Mouse (Mus musculus): ENCODE measurements at regions not wholly inside any gene's neighbourhood (a gene's known extent, or its start where the extent isn't known, plus 50 kb on each side); places are given as distances from the start of the nearest gene placed in this dataset.

DNA sequence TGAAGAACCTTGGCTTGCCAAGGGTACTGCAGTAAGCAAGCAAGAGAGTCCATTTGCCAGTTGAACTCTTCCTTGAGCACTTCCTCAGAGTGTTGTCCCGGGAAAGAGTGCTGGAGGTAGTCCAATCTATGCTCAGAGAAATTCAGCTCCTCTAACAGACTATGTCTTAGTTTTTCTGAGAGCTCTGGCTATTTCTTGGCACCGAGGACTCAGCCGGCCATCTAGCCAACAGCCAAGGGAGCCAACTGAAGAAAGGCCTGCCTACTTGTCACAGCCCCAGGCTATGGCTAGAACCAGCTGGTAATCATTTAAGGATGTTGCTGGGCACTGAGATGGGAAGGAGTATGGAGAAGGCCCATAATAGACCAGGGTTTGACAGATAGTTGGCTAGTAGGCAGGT lies 70.8 kb upstream of the Pja1 start:
- Histone ChIP-seq H3K4me1 (ENCODE audit: insufficient read depth) (peaks cover 3% of the 10 kb centered on the region; the same call in 1 of the 2 replicates), H3K4me2 (no peak overlapping the region), H3K4me3 (ENCODE audit: low read depth, low read length) (no peak overlapping the region), H3K9ac (no peak overlapping the region), H3K36me3 (ENCODE audit: insufficient read depth) (no peaks in the 10 kb centered on the region), H3K27me3 (ENCODE audit: insufficient read depth, low read length) (no peaks in the 10 kb centered on the region), H3K27ac (ENCODE audit: low read depth) (no peak overlapping the region), H3K9me3 (ENCODE audit: low read depth, low read length) (no peaks in the 10 kb centered on the region)
- no peak for DNase-seq
- TF ChIP-seq CTCF (IDR thresholded peaks at IDR 0.05; ENCODE audit: low read depth): no peak
- 71% methylated on average over 3 of the region's 3 CpGs for WGBS
- ATAC-seq (ENCODE audit: insufficient read depth): no peak

DNA sequence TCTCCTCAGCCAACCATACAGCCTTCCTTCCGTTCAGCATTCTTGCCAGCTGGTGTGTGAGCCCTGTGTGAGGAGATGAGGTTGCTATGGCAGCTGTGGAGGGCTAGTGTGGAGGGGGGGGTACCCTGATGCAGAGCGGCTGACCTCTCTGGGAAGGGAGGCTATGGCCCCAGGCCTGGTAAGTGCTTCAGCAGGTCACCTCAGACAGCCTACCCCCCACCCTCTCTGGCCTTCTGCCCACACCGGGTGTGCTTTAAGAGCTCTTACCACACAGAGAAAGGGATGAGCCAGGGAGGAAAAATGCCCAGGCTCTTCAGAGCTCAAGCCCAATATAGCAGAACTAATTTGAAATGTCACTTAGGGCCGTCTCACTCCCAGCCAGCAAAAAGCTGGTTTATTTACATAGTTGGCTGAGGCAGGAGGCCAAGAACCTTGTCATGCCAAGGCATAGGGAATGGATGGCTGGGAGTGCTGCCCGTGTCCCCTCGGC lies 69.1 kb upstream of the Pja1 start:
- Histone ChIP-seq H3K4me1 (ENCODE audit: insufficient read depth) (peaks cover 3% of the 10 kb centered on the region; the same call in 1 of the 2 replicates), H3K27me3 (ENCODE audit: insufficient read depth, low read length) (no peaks in the 10 kb centered on the region), H3K36me3 (ENCODE audit: insufficient read depth) (no peaks in the 10 kb centered on the region), H3K4me3 (ENCODE audit: low read depth, low read length) (no peak overlapping the region), H3K27ac (ENCODE audit: low read depth) (no peak overlapping the region), H3K9me3 (ENCODE audit: low read depth, low read length) (no peaks in the 10 kb centered on the region), H3K4me2 (no peak overlapping the region), H3K9ac (no peak overlapping the region)
- DNase-seq: peak; percentile 33
- WGBS: 33% methylated on average over 6 of the region's 6 CpGs
- peak; percentile 74 for ATAC-seq (ENCODE audit: insufficient read depth)
- no peak for TF ChIP-seq CTCF (IDR thresholded peaks at IDR 0.05; ENCODE audit: low read depth)

DNA sequence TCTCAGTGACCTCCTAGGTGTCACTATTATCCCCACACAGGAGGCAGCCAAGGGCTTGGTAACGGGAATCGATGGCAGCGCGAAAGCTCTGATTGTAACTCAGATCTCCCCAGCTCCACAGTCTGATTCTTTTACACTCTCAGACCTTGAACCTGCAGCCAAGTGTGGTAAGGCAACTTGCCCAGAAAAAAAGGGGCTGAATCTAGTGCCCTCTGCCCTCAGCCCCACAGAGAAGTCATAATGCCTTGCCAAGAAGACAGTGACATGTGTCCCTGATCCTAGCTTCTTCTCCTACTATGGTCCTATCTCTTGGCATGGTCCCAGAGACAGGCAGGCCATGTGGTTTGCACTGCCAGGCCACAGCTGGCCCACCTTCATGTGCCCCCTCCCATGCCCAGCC lies 68.6 kb upstream of the Pja1 start:
- Histone ChIP-seq H3K9ac (no peak overlapping the region), H3K27ac (ENCODE audit: low read depth) (no peak overlapping the region), H3K4me1 (ENCODE audit: insufficient read depth) (peaks cover 3% of the 10 kb centered on the region; the same call in 1 of the 2 replicates), H3K27me3 (ENCODE audit: insufficient read depth, low read length) (no peaks in the 10 kb centered on the region), H3K4me2 (no peak overlapping the region), H3K9me3 (ENCODE audit: low read depth, low read length) (no peaks in the 10 kb centered on the region), H3K36me3 (ENCODE audit: insufficient read depth) (no peaks in the 10 kb centered on the region), H3K4me3 (ENCODE audit: low read depth, low read length) (no peak overlapping the region)
- ATAC-seq (ENCODE audit: insufficient read depth): no peak
- 76% methylated on average over 4 of the region's 4 CpGs for WGBS
- DNase-seq: no peak
- no peak for TF ChIP-seq CTCF (IDR thresholded peaks at IDR 0.05; ENCODE audit: low read depth)

DNA sequence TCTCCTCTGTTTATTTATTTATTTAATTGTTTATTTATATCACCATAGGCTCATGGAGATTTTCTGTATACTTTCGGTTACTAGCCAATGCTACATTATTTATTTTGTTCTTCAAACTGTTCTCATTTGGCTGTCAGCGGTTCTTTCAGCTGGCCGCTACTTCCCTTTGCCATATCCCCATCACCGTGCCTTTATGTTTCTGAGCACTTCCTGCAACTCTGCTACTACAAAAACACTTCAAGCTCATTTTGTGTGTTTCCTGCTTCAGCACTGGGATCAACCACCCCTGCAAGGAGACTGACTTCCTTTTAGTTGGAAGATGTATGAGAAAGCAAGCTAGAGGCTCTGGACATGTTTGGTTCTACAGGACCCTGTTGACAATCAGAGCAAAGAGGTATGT lies 66.7 kb upstream of the Pja1 start:
- no peak for ATAC-seq (ENCODE audit: insufficient read depth)
- no peak for DNase-seq
- H3K4me2 ChIP-seq: no peak overlapping the region
- H3K27ac ChIP-seq (ENCODE audit: low read depth): no peak overlapping the region
- no peak overlapping the region for H3K9ac ChIP-seq
- 40% methylated on average over 4 of the region's 4 CpGs for WGBS
- TF ChIP-seq CTCF (IDR thresholded peaks at IDR 0.05; ENCODE audit: low read depth): no peak
- H3K4me1 ChIP-seq (ENCODE audit: insufficient read depth): peaks cover 3% of the 10 kb centered on the region; the same call in 1 of the 2 replicates
- H3K4me3 ChIP-seq (ENCODE audit: low read depth, low read length): no peak overlapping the region
- no peaks in the 10 kb centered on the region for H3K27me3 ChIP-seq (ENCODE audit: insufficient read depth, low read length)
- H3K36me3 ChIP-seq (ENCODE audit: insufficient read depth): no peaks in the 10 kb centered on the region
- no peaks in the 10 kb centered on the region for H3K9me3 ChIP-seq (ENCODE audit: low read depth, low read length)

DNA sequence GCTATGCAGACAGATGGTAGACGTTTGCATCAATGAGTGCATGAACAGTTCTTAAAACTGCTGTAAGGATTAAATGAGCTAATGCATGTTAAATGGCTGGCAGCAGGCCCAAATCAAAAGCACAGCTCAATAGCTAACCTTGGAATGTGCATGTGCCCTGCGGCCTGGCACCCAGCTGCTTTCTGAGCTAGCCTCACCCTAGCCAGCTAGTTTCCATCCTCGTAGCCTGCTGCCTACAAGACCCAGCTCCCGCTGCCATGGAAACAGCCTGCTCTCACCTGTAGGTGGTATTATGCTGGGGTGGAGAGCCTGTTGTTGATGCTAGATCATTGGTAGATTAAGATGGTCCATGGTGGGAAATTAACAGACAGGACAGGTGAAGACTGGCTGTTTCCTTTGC lies 63.8 kb upstream of the Pja1 start:
- Histone ChIP-seq H3K9ac (no peak overlapping the region), H3K27me3 (ENCODE audit: insufficient read depth, low read length) (no peaks in the 10 kb centered on the region), H3K4me2 (no peak overlapping the region), H3K9me3 (ENCODE audit: low read depth, low read length) (no peaks in the 10 kb centered on the region), H3K27ac (ENCODE audit: low read depth) (no peak overlapping the region), H3K36me3 (ENCODE audit: insufficient read depth) (no peaks in the 10 kb centered on the region), H3K4me1 (ENCODE audit: insufficient read depth) (peaks cover 1% of the 10 kb centered on the region; the same call in 1 of the 2 replicates), H3K4me3 (ENCODE audit: low read depth, low read length) (no peak overlapping the region)
- no peak for TF ChIP-seq CTCF (IDR thresholded peaks at IDR 0.05; ENCODE audit: low read depth)
- ATAC-seq (ENCODE audit: insufficient read depth): no peak
- WGBS: 85% methylated on average over 4 of the region's 4 CpGs
- no peak for DNase-seq

DNA sequence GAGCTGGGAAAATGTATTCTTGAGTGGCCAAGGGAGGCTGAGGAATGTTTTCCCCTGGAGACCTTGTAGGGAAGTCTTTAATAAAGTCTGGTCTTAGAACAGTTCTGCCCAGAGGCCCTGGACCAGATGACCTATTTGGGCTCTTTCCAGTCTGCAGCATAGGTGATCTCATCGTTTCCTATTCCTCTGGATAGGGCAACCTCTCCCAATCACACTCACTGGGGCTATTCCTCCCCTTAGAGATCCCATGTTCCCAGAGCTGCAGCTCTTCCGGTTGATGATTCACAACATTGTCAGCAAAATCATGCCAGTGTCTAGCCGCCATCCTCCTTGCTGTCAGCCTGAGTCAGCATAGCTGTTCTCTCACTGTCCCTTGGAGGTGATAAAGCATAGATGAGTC lies 60.1 kb upstream of the Pja1 start:
- TF ChIP-seq CTCF (IDR thresholded peaks at IDR 0.05; ENCODE audit: low read depth): no peak
- Histone ChIP-seq H3K9me3 (ENCODE audit: low read depth, low read length) (no peaks in the 10 kb centered on the region), H3K9ac (no peak overlapping the region), H3K27me3 (ENCODE audit: insufficient read depth, low read length) (no peaks in the 10 kb centered on the region), H3K4me2 (no peak overlapping the region), H3K4me1 (ENCODE audit: insufficient read depth) (no peaks in the 10 kb centered on the region), H3K4me3 (ENCODE audit: low read depth, low read length) (no peak overlapping the region), H3K36me3 (ENCODE audit: insufficient read depth) (no peaks in the 10 kb centered on the region), H3K27ac (ENCODE audit: low read depth) (no peak overlapping the region)
- WGBS: 53% methylated on average over 3 of the region's 3 CpGs
- ATAC-seq (ENCODE audit: insufficient read depth) (peak; percentile 28; the same call in 1 of the 2 replicates), DNase-seq (no peak)

DNA sequence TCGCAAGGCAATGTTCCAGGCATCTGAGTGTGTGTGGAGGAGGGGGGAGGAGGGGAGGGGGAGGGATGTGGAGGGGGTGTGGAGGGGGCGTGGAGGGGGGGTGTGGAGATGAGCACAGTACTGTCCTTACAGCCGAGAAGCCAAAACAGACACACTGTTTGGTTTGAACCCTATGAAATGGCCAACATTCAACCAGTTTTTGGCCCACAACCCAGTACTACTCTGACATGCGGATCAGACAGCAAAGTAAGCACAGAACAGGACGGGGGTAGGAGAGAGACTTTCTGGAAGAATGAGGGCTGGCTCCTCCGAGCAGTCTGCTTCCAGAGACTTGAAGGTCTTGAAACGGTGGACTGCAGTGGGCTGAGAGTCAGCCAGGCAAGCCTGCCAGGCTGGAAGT lies 59.4 kb upstream of the Pja1 start:
- Histone ChIP-seq H3K4me2 (no peak overlapping the region), H3K9ac (no peak overlapping the region), H3K4me3 (ENCODE audit: low read depth, low read length) (no peak overlapping the region), H3K36me3 (ENCODE audit: insufficient read depth) (no peaks in the 10 kb centered on the region), H3K9me3 (ENCODE audit: low read depth, low read length) (no peaks in the 10 kb centered on the region), H3K4me1 (ENCODE audit: insufficient read depth) (no peaks in the 10 kb centered on the region), H3K27me3 (ENCODE audit: insufficient read depth, low read length) (no peaks in the 10 kb centered on the region), H3K27ac (ENCODE audit: low read depth) (peak overlapping the region; percentile 70)
- DNase-seq: peak; percentile 54
- no peak for TF ChIP-seq CTCF (IDR thresholded peaks at IDR 0.05; ENCODE audit: low read depth)
- ATAC-seq (ENCODE audit: insufficient read depth): peak; percentile 84
- WGBS: 41% methylated on average over 7 of the region's 7 CpGs

DNA sequence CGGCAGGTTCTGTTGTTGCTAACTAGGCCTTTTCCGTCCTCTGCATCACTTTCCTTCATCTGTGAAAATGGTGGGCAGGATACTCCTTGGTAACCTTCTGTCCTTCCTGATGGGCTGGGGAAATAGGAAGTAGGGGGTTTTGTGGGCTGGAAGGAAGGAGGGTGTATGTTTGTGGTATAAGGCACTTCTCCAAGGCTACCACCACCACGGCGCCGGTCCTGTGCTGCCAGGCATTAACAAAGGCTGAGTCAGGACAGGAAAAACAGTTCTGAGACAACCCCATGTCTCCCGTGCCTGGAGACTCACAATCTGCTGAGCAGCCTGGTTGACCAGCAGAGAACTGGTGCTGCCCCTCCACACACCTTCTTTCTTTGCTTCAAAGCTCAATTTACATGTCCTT lies 52.2 kb upstream of the Pja1 start:
- H3K4me2 ChIP-seq: no peak overlapping the region
- H3K4me3 ChIP-seq (ENCODE audit: low read depth, low read length): no peak overlapping the region
- ATAC-seq (ENCODE audit: insufficient read depth) (peak; percentile 37; the same call in 1 of the 2 replicates), DNase-seq (no peak)
- H3K27ac ChIP-seq (ENCODE audit: low read depth): peak overlapping the region; percentile 67; the same call in 1 of the 2 replicates
- no peaks in the 10 kb centered on the region for H3K36me3 ChIP-seq (ENCODE audit: insufficient read depth)
- no peak for TF ChIP-seq CTCF (IDR thresholded peaks at IDR 0.05; ENCODE audit: low read depth)
- no peaks in the 10 kb centered on the region for H3K9me3 ChIP-seq (ENCODE audit: low read depth, low read length)
- 20% methylated on average over 6 of the region's 6 CpGs for WGBS
- H3K27me3 ChIP-seq (ENCODE audit: insufficient read depth, low read length): no peaks in the 10 kb centered on the region
- no peaks in the 10 kb centered on the region for H3K4me1 ChIP-seq (ENCODE audit: insufficient read depth)
- H3K9ac ChIP-seq: no peak overlapping the region
